Mouse (Mus musculus) embryonic facial prominence, embryonic 14.5 days (tissue): ENCODE results near the gene Ube2g2. TPM values are rescaled to one million over a fixed set of nuclear protein-coding genes. Genes with fewer than 3 reads are reported as not detected.

Experiments
- ATAC-seq: fragments of 200-750 bp; cut with Nextera tagmentation; 2 replicates; pipeline ENCODE4 v1.8.0; 2017; ENCODE audit warnings: low read depth, moderate number of reproducible peaks, moderate TSS enrichment
- DNase-seq: peaks from one replicate; pipeline ENCODE4 v3.0.0-alpha.2; 2015; ENCODE audit warnings: low spot score
- H3K27ac ChIP-seq: fragments of 300-500 bp; sonication (generic); replicated peaks from 2 replicates; pipeline ENCODE4 v1.5.1; 2014; ENCODE audit warnings: low read depth, mild to moderate bottlenecking, low read length, moderate library complexity
- H3K27me3 ChIP-seq: fragments of 300-500 bp; sonication (generic); replicated peaks from 2 replicates; pipeline ENCODE4 v1.6.1; 2014; ENCODE audit warnings: low read length; ENCODE audit not compliant: control insufficient read depth, insufficient read depth
- H3K36me3 ChIP-seq: fragments of 300-500 bp; sonication (generic); 2 replicates; pipeline ENCODE4 v1.6.1; 2014; ENCODE audit warnings: low read length, mixed read lengths; ENCODE audit not compliant: control insufficient read depth, insufficient read depth
- H3K4me1 ChIP-seq: fragments of 300-500 bp; sonication (generic); 2 replicates; pipeline ENCODE4 v1.6.1; 2014; ENCODE audit warnings: antibody characterized with exemption, low read length; ENCODE audit not compliant: control insufficient read depth, insufficient read depth
- H3K4me2 ChIP-seq: fragments of 300-500 bp; sonication (generic); 2 replicates; pipeline ENCODE4 v1.6.1; 2014; ENCODE audit warnings: low read depth, mild to moderate bottlenecking, low read length, moderate library complexity, mixed read lengths
- H3K4me3 ChIP-seq: fragments of 300-500 bp; sonication (generic); 2 replicates; pipeline ENCODE4 v1.5.1; 2014; ENCODE audit warnings: low read depth, mild to moderate bottlenecking, low read length
- H3K9ac ChIP-seq: fragments of 300-500 bp; sonication (generic); 2 replicates; pipeline ENCODE4 v1.6.1; 2014; ENCODE audit warnings: low read depth, mild to moderate bottlenecking, low read length, moderate library complexity, mixed read lengths
- H3K9me3 ChIP-seq: fragments of 300-500 bp; sonication (generic); 2 replicates; pipeline ENCODE4 v1.6.1; 2016; ENCODE audit warnings: low read length; ENCODE audit not compliant: control insufficient read depth
- WGBS: fragments of 180-500 bp; shearing (Covaris S2); extraction: QIAGEN DNeasy Blood & Tissue Kit; methylation state at CpG from one replicate; pipeline ENCODE4 v1.1.7; 2014; 5-methylcytosine and 5-hydroxymethylcytosine counted together
- polyA plus RNA-seq: library from polyadenylated mRNA; unstranded; fragments of >200 nt; fragmentation: Nextera tagmentation; extraction: Ambion mirVana; gene quantifications from 2 replicates; pipeline ENCODE4 v1.2.1, GENCODE M21; 2014

Ube2g2 gene
- polyA plus RNA-seq, 1 experiment from 2014 or later = 66.1 TPM

DNA sequence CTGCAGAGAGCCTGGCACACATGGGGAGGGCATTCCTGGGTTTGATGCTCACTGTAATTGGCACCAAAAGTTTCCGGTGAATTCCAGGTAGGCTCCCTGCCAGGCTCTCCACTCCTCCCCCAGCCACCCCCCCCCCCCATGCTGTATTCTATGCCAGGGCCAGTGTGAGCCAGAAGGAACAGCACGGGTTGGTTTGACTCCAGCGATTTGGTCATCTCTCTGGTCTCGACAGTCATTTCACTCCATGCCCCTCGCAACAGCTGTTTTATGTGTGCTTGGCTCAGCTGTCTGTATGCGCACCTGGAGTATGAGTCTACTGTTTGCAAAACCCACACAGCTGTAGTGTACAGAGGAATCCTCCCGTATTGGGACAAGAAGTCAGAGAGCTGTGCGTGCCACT is 44.3 kb downstream of the Ube2g2 start:
- Histone ChIP-seq H3K9ac (no peak overlapping the region), H3K27me3 (0 out of 2 replicates have a peak, but pooled peaks cover 4% of the 10 kb centered on the region), H3K27ac (no peak overlapping the region), H3K4me1 (no peaks in the 10 kb centered on the region), H3K36me3 (no peaks in the 10 kb centered on the region), H3K9me3 (no peaks in the 10 kb centered on the region), H3K4me3 (no peak overlapping the region), H3K4me2 (no peak overlapping the region)
- DNase-seq (no peak), ATAC-seq (no peak; the same call in 1 of the 2 replicates)
- WGBS = 62% methylated on average over 8 of the region's 8 CpGs

DNA sequence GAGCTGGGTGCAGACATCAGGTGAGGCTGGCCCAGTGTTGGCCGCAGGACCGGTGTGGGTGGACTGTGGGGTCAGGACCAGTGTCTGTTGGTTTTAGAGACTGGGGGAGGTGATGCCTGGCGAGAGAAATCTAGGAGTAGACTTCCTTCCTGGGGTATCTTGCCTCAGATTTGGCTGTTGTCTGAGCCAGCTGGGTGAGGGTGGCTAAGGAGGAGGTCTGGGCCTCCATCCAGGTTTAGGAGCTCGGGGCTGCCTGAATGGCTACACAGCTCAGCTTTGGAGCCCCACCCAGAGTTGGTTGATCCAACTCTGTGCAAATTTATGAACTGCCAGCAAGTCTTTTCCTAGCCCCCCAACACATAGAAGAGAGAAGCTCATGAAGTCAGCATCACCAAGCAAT is 45.3 kb downstream of the Ube2g2 start:
- H3K9ac ChIP-seq = no peak overlapping the region
- DNase-seq (no peak), ATAC-seq (no peak)
- 73% methylated on average over 4 of the region's 4 CpGs for WGBS
- no peak overlapping the region for H3K4me2 ChIP-seq
- 0 out of 2 replicates have a peak, but pooled peaks cover 4% of the 10 kb centered on the region for H3K27me3 ChIP-seq
- H3K36me3 ChIP-seq = no peaks in the 10 kb centered on the region
- no peaks in the 10 kb centered on the region for H3K4me1 ChIP-seq
- H3K27ac ChIP-seq = no peak overlapping the region
- no peaks in the 10 kb centered on the region for H3K9me3 ChIP-seq
- no peak overlapping the region for H3K4me3 ChIP-seq

- ATAC-seq (no peak), DNase-seq (no peak)
- WGBS = 60% methylated on average over 4 of the region's 4 CpGs
Observed at GRCm38 (mm10) chr10:77670710-77671109, 48.6 kb downstream of the Ube2g2 start.

DNA sequence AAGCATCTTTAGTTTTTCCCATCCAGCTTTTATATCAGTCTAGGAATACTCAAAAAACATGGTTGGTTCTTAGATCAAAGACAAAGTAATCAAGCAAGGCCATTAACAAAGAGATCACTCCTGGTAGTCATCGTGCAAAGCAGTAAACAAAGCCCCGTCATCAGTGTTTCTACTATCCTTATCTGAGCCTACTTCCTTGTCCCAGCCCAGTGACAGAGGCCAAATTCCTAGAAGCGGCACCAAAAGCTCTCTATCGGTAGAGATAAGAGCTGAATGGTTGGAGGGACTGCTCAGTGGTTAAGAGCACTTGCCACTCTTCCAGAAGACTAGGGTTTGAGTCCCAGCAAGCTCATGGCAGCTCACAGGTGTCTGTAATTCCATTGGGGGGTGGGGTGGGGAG is 49.4 kb downstream of the Ube2g2 start:
- no peaks in the 10 kb centered on the region for H3K9me3 ChIP-seq
- no peak overlapping the region for H3K9ac ChIP-seq
- no peaks in the 10 kb centered on the region for H3K36me3 ChIP-seq
- H3K4me1 ChIP-seq = no peaks in the 10 kb centered on the region
- ATAC-seq (no peak), DNase-seq (no peak)
- no peak overlapping the region for H3K27ac ChIP-seq
- 76% methylated on average over 4 of the region's 4 CpGs for WGBS
- no peak overlapping the region for H3K4me3 ChIP-seq
- peaks cover 4% of the 10 kb centered on the region; the same call in 1 of the 2 replicates for H3K27me3 ChIP-seq
- no peak overlapping the region for H3K4me2 ChIP-seq

More at GRCm38 (mm10) chr10:77670710-77671109, 48.6 kb downstream of the Ube2g2 start:
- H3K4me2 ChIP-seq = no peak overlapping the region
- H3K27ac ChIP-seq = no peak overlapping the region
- no peak overlapping the region for H3K4me3 ChIP-seq
- H3K9ac ChIP-seq = no peak overlapping the region
- no peaks in the 10 kb centered on the region for H3K4me1 ChIP-seq
- H3K9me3 ChIP-seq = no peaks in the 10 kb centered on the region
- H3K27me3 ChIP-seq = peaks cover 4% of the 10 kb centered on the region; the same call in 1 of the 2 replicates
- H3K36me3 ChIP-seq = no peaks in the 10 kb centered on the region

DNA sequence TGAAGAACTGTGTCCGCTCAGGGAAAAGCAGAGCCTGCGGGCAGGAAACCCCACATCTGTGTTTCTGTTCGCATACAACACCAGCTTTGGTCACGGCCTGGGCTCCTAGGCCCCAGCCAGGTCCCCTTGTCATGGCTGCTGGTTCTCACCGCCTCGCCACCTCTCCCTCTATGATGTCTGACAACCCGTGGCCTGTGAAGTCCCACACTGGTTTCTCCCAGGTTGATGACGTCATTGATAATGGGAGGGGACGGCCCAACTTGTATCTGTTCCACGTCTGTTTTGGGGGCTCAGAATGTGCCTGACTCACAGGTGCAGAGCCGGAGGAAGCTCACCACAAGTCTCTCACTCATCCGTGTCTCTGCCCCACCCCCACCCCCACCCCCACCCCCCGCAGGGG is 51.7 kb downstream of the Ube2g2 start:
- Histone ChIP-seq H3K27me3 (peaks cover 21% of the 10 kb centered on the region), H3K4me3 (no peak overlapping the region), H3K27ac (no peak overlapping the region), H3K9me3 (no peaks in the 10 kb centered on the region), H3K9ac (no peak overlapping the region), H3K4me1 (peaks cover 11% of the 10 kb centered on the region), H3K36me3 (no peaks in the 10 kb centered on the region), H3K4me2 (no peak overlapping the region)
- ATAC-seq (no peak), DNase-seq (no peak)
- 45% methylated on average over 13 of the region's 13 CpGs for WGBS

GRCm38 (mm10) chr10:77677562-77677961 is 55.5 kb downstream of the Ube2g2 start:
- H3K4me2 ChIP-seq = peak overlapping the region; percentile 67
- ATAC-seq (peak; percentile 53; the same call in 1 of the 2 replicates), DNase-seq (peak; percentile 51)
- H3K9me3 ChIP-seq = no peaks in the 10 kb centered on the region
- H3K4me1 ChIP-seq = peaks cover 11% of the 10 kb centered on the region
- H3K9ac ChIP-seq = peak overlapping the region; percentile 32; the same call in 1 of the 2 replicates
- peaks cover 25% of the 10 kb centered on the region for H3K27me3 ChIP-seq
- H3K4me3 ChIP-seq = peak overlapping the region; percentile 36
- H3K36me3 ChIP-seq = no peaks in the 10 kb centered on the region
- 0% methylated on average over 22 of the region's 35 CpGs for WGBS
- H3K27ac ChIP-seq = no peak overlapping the region

- no peaks in the 10 kb centered on the region for H3K36me3 ChIP-seq
- H3K9me3 ChIP-seq = no peaks in the 10 kb centered on the region
- ATAC-seq = no peak
- no peak overlapping the region for H3K4me3 ChIP-seq
- peaks cover 41% of the 10 kb centered on the region for H3K27me3 ChIP-seq
- H3K27ac ChIP-seq = no peak overlapping the region
- peaks cover 4% of the 10 kb centered on the region; the same call in 1 of the 2 replicates for H3K4me1 ChIP-seq
- no peak overlapping the region for H3K4me2 ChIP-seq
- no peak for DNase-seq
- WGBS = 67% methylated on average over 7 of the region's 7 CpGs
- no peak overlapping the region for H3K9ac ChIP-seq
Observed at GRCm38 (mm10) chr10:77682994-77683393, 60.9 kb downstream of the Ube2g2 start.

DNA sequence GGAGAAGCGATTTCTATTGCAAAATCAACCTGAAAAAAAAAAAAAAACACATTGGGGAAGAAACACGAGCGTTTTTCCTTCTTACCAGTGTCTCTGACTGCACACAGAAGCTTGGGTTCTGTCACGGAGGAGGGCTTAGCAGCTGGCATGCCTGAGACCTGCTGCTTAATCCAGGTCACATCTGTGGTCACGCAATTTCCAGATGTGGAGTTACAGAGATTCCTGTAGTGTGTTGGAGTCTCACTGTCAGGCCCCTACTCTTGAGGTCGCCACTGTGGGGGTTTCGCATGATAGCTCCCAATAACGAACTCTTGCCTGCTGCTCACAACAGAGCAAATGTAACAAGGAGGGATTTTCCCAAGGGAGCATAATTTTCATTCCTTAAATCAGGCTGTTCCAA is 62.1 kb downstream of the Ube2g2 start:
- peak; percentile 37 for DNase-seq
- H3K27ac ChIP-seq = no peak overlapping the region
- 15% methylated on average over 8 of the region's 8 CpGs for whole genome bisulfite sequencing
- no peaks in the 10 kb centered on the region for H3K4me1 ChIP-seq
- H3K4me2 ChIP-seq = no peak overlapping the region
- no peaks in the 10 kb centered on the region for H3K9me3 ChIP-seq
- no peak overlapping the region for H3K4me3 ChIP-seq
- no peak for ATAC-seq
- H3K9ac ChIP-seq = no peak overlapping the region
- H3K27me3 ChIP-seq = peaks cover 31% of the 10 kb centered on the region
- no peaks in the 10 kb centered on the region for H3K36me3 ChIP-seq

DNA sequence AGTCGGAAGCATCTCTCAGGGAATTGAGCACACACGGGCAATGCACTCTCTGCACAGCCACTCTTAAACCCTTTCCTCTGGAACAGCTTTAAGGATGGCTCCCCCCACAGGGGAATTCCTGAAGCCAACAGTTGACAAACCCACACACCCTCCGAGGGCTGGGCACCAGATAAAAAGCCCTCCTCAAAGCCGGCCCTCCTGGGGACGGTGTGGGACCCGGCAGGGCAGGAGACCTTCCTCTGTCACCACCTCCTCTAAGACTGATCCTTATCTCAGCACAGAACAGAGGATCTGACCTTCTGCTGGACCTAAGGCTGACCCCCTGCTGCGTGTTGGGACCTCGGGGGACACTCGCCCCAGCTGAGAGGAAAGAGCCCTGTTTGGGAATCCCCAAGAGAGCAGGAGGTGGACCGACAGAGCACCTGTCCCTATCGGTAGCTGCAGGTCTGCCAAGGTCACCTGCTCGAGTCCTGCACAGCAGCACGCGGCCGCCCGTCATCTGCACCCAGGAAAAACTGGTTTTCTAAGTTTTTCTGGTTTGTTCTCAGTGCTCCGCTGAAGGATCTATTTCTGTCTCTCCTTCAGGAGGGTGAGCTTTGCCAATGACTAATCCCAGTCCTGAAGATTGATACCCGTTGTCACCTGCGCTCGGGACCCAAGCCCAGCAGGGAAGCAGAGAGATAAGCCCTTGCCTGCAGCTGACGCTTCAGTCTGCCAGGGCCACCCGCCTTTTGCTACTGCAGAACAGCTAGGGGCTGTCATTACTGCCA is 64.0 kb downstream of the Ube2g2 start, which contains the start of gene Tspear:
TSS of gene Tspear (plus strand) at position 675 of the 770 bp plus-strand sequence.
- DNase-seq (peak; percentile 65), ATAC-seq (peak; percentile 42; the same call in 1 of the 2 replicates)
- Histone ChIP-seq H3K36me3 (no peaks in the 10 kb centered on the region), H3K4me1 (no peaks in the 10 kb centered on the region), H3K27ac (no peak within 1 kb of the TSS), H3K4me2 (peak within 1 kb of the TSS; percentile 29), H3K27me3 (peaks cover 31% of the 10 kb centered on the region), H3K9ac (no peak within 1 kb of the TSS), H3K4me3 (peak within 1 kb of the TSS; percentile 5; the same call in 1 of the 2 replicates), H3K9me3 (no peaks in the 10 kb centered on the region)
- WGBS = 9% methylated on average over 21 of the region's 22 CpGs
